Mouse (Mus musculus): ENCODE measurements around the gene Nipsnap3a. TPM values are rescaled to one million over a fixed set of nuclear protein-coding genes. Genes with fewer than 3 reads are reported as not detected.

The Nipsnap3a gene
- total RNA-seq (2015) (not detected in 2 replicates), total RNA-seq (2017) (not detected in 2 replicates)

GRCm38 (mm10) chr4:52989248-52989647 lies at the start of gene Nipsnap3a:
Gene Nipsnap3a, plus strand, starts transcription at chr4:52989272.
- ATAC-seq (replicated peaks; ENCODE audit: poor library complexity), result 0 out of 2 replicates have a peak, but pooled peaks have one; percentile 31

GRCm38 (mm10) chr4:52946665-52947064 lies 42.4 kb upstream of the Nipsnap3a start:
- no peak for ATAC-seq (replicated peaks; ENCODE audit: poor library complexity)

- ATAC-seq (replicated peaks; ENCODE audit: poor library complexity), result no peak
Observed at GRCm38 (mm10) chr4:52949005-52949404, 40.1 kb upstream of the Nipsnap3a start.

GRCm38 (mm10) chr4:52958693-52959092 lies 30.4 kb upstream of the Nipsnap3a start:
- ATAC-seq (replicated peaks; ENCODE audit: poor library complexity), result peak; percentile 96

GRCm38 (mm10) chr4:52964247-52964646 lies 24.8 kb upstream of the Nipsnap3a start, which contains the start of gene Olfr270:
Gene Olfr270, plus strand, starts transcription at chr4:52964547.
- ATAC-seq (replicated peaks; ENCODE audit: poor library complexity), result no peak

GRCm38 (mm10) chr4:52985216-52985615 lies 3.9 kb upstream of the Nipsnap3a start:
- peak; percentile 94 for ATAC-seq (replicated peaks; ENCODE audit: poor library complexity)

GRCm38 (mm10) chr4:52986266-52986665 lies 2.8 kb upstream of the Nipsnap3a start:
- no peak for ATAC-seq (replicated peaks; ENCODE audit: poor library complexity)

GRCm38 (mm10) chr4:52999449-52999848 lies 10.4 kb downstream of the Nipsnap3a start:
- ATAC-seq (replicated peaks; ENCODE audit: poor library complexity), result no peak

- ATAC-seq (replicated peaks; ENCODE audit: poor library complexity), result peak; percentile 76
Observed at GRCm38 (mm10) chr4:53000154-53000553, 11.1 kb downstream of the Nipsnap3a start.

- ATAC-seq (replicated peaks; ENCODE audit: poor library complexity), result no peak
Observed at GRCm38 (mm10) chr4:53009183-53009582, 20.1 kb downstream of the Nipsnap3a start.

GRCm38 (mm10) chr4:53009871-53010270 lies 20.8 kb downstream of the Nipsnap3a start:
- no peak for ATAC-seq (replicated peaks; ENCODE audit: poor library complexity)

GRCm38 (mm10) chr4:53011732-53012361 lies 22.8 kb downstream of the Nipsnap3a start, which contains the start of gene Nipsnap3b:
Gene Nipsnap3b, plus strand, starts transcription at chr4:53011880.
- peak; percentile 93 for ATAC-seq (replicated peaks; ENCODE audit: poor library complexity)

- ATAC-seq (replicated peaks; ENCODE audit: poor library complexity), result no peak
Observed at GRCm38 (mm10) chr4:53014421-53014820, 25.3 kb downstream of the Nipsnap3a start.

- ATAC-seq (replicated peaks; ENCODE audit: poor library complexity), result no peak
Observed at GRCm38 (mm10) chr4:53015024-53015423, 26.0 kb downstream of the Nipsnap3a start.

- no peak for ATAC-seq (replicated peaks; ENCODE audit: poor library complexity)
Observed at GRCm38 (mm10) chr4:53018392-53018791, 29.3 kb downstream of the Nipsnap3a start.

GRCm38 (mm10) chr4:53023189-53023925 lies 34.3 kb downstream of the Nipsnap3a start:
- ATAC-seq (replicated peaks; ENCODE audit: poor library complexity), result no peak

- ATAC-seq (replicated peaks; ENCODE audit: poor library complexity), result no peak
Observed at GRCm38 (mm10) chr4:53024397-53024796, 35.3 kb downstream of the Nipsnap3a start.

GRCm38 (mm10) chr4:53027811-53028210 lies 38.7 kb downstream of the Nipsnap3a start:
- ATAC-seq (replicated peaks; ENCODE audit: poor library complexity), result no peak

GRCm38 (mm10) chr4:53030326-53030948 lies 41.4 kb downstream of the Nipsnap3a start:
- peak; percentile 63; the same call in 1 of the 2 replicates for ATAC-seq (replicated peaks; ENCODE audit: poor library complexity)

GRCm38 (mm10) chr4:53043819-53044218 lies 54.7 kb downstream of the Nipsnap3a start:
- no peak for ATAC-seq (replicated peaks; ENCODE audit: poor library complexity)

GRCm38 (mm10) chr4:53045807-53046206 lies 56.7 kb downstream of the Nipsnap3a start:
- no peak for ATAC-seq (replicated peaks; ENCODE audit: poor library complexity)
